Mouse (Mus musculus): ENCODE data around the gene Klf13.

The Klf13 gene

DNA sequence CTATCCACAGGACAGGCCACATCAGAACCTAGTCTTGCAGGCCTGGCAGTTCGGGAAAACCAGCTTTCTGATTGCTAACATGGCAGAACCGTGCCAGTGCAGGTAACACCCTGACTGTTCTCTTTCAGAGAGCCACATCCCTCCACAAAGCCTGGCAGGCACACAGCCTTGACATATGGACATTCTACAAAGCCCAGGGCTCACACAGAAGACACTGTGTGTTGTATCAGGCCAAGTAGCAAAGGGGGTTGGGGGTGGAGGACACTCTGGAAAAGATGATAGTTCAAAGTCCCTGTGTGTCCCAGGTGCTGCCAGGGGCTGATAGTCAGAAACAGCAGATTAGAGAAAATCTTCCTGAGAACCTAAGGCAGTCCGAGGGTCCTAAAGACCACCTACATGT lies 12.2 kb downstream of the Klf13 start:
- DNase-seq (ENCODE audit: extremely low spot score, low read depth, low spot score): no peak

DNA sequence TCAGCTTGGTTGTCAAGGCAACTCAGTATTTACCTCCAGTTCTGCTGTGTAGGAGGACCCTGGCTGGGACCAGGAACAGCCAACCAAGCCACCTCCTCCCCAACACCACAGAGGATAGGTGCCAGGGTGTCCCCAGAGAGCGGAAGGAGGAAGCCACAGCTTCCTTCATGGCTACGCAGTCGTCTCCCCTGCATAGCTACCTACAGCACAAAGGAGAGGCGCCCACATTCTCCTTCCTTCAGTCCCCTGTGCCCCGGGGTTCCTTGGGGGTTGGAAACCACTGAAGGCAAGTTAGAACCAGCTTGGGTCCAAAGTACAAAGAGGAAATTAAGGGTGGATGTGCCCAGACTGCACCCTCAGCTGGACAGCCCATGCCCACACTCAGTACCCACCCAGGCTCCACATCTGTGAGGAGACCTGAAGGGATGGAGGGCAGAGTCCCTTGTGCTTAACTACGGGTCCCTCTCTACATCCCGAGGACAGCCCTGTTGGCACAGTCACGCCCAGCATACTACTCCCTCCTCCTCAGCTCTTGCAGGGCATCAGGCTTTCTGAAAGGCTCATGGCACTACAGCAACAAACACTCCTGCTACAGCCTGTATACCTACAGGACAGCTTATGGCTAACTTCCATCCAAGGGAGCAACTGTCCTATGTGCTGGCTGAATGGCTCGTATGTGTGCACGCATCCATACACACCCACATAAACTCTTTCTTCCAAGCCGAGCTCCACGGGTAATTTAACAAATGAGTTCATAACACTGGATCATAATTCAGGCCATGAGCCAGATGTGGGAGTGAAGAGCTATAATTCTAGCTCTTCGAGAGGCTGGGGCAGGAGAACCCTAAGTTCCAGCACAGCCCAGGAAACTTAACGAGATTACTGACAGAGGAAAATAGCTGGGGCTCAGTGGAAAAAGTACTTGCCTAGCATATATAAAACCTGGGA lies 13.0 kb downstream of the Klf13 start:
- DNase-seq (ENCODE audit: extremely low spot score, low read depth, low spot score): no peak

DNA sequence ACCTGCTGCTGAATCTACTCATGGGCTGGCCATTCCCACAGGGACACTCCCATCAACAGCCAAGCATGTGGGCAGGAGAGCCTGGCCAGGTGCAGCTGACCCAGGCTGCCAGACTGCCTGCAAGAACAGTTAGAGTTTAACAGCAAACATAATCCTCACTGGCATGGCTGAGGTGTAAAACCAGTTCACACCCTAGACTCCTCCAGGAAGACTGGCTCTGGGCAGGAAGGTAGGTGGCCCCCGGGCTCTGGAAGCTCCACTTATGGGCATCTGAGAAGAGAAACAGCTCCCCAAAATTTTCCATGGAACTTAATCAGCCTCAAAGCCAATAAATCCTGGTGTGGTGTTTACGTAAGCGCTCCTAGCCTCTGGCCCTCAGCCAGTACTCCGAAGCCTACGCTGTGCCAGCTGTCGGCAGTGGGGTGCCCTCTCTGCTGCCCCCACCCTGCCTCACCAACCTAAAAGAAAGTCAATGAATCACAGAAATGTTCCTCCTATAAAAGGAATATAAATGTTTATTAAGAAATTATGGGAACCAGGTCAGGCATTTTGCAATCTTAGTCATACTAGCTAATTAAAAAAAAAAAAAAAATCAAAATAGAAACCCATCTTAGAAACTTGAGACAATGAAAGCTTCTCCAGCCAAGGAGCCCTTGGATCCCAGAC lies 13.8 kb downstream of the Klf13 start:
- no peak for DNase-seq (ENCODE audit: extremely low spot score, low read depth, low spot score)

DNA sequence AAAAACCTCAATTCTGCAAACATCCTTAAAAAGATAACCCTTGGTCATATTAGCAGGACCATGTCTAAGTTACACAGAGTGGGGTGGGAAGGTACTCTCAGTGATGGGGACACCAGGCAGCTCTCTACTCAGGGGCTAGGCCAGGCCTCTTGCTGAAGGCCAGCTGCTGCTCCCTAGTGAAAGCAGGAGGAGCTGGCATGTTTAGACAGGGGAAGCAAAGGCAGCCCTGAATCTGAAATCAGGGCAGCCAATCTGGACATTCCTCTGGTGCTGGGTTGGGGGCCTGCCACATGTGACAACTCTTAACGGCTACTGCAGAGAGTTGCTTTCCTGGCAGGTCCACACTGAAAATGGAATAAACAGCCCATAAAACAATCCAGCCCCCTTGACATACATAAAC lies 14.6 kb downstream of the Klf13 start:
- no peak for DNase-seq (ENCODE audit: extremely low spot score, low read depth, low spot score)

DNA sequence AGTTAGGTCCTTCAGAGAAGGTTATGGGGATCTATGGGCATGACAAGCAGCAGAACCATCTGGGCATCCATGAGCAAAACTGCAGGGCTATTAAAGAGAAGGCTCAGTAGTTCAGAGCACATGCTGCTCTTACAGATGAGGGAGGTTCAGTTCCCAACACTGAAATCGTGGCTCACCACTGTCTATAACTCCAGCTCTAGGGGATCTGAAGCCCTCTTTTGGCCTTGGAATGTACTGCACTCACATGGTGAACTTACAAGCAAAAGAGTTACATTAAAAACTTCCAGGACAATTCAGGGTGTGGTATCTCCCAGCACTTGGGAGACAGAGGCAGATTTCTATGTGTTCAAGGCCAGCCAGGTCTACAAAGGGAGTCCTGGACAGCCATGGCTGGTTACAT lies 15.7 kb downstream of the Klf13 start:
- DNase-seq (ENCODE audit: extremely low spot score, low read depth, low spot score): no peak

GRCm38 (mm10) chr7:63922571-63922970 lies 16.1 kb downstream of the Klf13 start:
- no peak for DNase-seq (ENCODE audit: extremely low spot score, low read depth, low spot score)

GRCm38 (mm10) chr7:63921909-63922562 lies 16.7 kb downstream of the Klf13 start:
- DNase-seq (ENCODE audit: extremely low spot score, low read depth, low spot score): no peak

DNA sequence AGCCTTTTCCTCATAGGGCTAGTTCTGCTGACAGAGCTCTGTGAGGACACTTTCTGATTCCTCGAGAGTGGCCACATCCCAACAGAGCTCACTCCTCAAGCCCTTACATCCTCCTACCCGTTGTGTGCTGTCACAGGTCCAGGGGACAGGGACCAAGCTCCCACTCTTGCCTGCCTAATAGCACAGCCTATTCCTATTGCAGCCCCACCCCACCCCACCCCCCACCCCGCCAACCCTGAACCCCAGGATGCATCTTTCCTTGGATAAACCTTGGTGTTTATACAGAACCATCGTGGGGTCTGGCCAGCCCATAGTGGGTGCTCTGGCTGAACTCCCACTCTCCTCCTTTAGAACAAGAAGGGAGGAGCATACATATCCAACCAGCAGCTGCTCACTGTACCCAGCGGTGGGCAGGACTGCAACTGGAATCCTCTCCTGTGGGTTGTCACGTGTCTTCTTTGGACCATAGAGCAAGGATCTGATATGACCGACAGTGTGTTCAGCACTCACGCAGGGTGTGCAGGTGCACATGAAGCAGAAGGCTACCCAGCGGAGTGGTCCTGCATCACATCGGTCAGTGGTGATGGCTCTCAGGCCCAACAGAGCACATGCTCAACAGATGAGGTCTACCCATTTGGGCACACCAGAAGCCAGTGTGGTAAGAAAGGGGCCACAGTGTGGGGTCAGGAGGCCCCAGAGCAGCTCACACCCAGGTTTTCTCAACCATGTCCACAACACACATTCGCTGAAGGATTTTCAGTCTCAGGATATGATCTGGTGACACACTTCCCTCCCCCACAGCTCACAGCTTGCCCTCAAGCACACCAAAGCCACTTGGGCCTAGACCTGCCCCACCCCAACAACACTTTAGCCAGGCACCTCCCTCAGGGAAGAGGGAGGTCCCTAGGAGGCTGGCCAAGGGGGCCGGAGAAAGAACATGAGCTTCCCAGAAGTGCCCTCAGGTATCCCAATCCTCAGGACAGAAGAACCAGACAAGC lies 19.6 kb downstream of the Klf13 start:
- no peak for DNase-seq (ENCODE audit: extremely low spot score, low read depth, low spot score)

DNA sequence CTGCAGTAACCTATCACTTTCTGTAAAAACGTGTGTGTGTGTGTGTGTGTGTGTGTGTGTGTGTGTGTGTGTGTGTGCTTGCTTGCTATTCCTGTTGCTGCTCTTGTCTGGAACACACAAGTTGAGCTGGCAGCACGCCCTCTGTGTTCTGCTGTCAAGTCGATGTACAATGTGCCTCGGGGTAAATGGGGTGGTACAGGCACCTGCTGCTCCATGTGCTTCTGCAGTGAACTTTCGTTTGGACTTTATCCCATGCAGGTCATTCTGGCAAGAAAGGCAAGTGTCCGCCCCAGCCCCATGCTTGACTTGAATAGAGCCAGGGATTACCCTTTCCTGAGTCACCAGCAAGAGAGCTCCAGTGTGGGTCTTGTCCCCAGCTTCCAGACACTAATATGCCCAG lies 21.0 kb downstream of the Klf13 start:
- no peak for DNase-seq (ENCODE audit: extremely low spot score, low read depth, low spot score)

- no peak for DNase-seq (ENCODE audit: extremely low spot score, low read depth, low spot score)
Observed at GRCm38 (mm10) chr7:63916268-63916907, 22.3 kb downstream of the Klf13 start, which contains the start of gene E030018B13Rik. Gene E030018B13Rik (plus strand): TSS chr7:63916857.

DNA sequence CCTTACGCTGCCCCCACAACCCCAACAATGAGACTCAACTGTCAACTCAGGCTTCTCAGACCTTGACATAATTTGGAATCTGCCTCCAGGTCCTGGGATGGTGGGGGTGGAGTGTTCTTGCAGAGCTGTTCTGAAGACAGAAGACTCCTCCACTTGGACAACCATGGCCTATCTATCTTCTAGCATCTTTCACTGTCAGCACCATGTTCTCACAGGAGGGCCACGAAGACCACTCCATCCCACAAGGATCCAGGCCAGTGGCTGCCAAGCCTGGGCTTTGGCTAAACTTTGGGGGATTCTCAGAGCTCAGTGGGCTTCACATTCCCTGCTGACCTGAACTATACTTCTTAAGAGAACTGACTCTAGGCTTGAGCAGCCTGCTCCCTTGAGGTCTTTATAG lies 23.8 kb downstream of the Klf13 start:
- no peak for DNase-seq (ENCODE audit: extremely low spot score, low read depth, low spot score)

GRCm38 (mm10) chr7:63913724-63914692 lies 24.7 kb downstream of the Klf13 start:
- no peak for DNase-seq (ENCODE audit: extremely low spot score, low read depth, low spot score)

DNA sequence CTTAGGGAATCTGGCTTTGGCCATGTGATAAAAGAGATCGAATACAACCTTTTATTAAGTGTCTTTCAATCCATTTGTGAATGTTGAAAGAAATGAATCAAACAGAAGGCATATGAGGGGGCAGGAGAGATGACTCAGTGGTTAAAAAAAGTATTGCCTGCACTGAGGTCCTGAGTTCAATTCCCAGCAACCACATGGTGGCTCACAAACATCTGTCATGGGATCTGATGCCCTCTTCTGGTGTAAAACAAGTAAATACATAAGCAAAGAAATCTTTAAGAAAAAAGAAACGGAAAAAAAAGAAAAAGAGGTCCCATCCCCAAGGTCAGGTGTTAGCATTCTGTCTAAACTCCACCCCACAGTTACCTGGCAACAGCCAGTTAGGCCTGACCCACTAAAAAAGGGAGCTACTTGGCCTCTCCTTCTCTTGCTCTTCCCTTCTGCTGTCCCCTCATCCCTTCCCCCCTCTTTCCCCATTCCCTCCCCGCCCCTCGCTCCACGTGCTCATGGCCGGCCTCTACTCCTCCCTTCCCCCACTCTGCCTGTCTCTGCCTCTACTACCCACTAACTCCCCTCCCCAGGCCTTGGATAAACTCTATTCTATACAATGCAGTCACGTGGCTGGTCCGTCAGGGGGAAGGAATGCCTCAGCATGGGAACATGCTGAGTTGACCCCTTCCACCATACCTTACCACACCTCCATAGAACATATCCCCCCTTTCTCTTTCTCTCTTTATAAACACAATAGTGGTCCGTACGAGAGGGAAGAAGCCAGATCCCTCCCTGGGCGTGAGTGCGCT lies 25.6 kb downstream of the Klf13 start:
- DNase-seq (ENCODE audit: extremely low spot score, low read depth, low spot score): no peak

DNA sequence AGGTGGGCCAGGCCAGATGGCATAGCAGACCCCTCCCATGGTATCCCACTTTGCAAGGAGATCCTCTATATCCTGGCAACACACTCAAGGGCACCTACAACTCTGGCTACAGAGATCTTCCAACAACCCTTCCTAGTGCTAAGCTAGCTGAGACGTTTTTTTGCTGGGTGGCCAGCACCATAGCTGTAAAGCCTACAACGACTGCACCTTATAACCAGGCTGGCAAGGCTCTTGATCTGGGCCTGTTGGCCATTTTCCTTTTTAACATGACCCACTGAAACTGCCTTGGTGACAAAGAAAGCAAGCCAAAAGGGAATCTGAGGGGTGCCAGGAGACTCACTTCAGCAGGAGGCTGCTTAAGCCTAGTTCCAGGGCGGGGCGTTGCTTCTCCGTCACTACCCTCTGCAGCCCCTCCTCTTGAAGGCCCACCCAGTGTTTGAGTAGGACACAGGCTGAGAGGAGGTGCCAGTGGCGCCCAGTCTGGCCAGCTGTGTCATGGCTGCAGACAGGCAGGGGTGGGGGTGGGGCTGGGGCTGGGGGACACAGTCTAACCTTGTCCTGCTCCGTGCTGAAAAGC lies 26.4 kb downstream of the Klf13 start:
- no peak for DNase-seq (ENCODE audit: extremely low spot score, low read depth, low spot score)

DNA sequence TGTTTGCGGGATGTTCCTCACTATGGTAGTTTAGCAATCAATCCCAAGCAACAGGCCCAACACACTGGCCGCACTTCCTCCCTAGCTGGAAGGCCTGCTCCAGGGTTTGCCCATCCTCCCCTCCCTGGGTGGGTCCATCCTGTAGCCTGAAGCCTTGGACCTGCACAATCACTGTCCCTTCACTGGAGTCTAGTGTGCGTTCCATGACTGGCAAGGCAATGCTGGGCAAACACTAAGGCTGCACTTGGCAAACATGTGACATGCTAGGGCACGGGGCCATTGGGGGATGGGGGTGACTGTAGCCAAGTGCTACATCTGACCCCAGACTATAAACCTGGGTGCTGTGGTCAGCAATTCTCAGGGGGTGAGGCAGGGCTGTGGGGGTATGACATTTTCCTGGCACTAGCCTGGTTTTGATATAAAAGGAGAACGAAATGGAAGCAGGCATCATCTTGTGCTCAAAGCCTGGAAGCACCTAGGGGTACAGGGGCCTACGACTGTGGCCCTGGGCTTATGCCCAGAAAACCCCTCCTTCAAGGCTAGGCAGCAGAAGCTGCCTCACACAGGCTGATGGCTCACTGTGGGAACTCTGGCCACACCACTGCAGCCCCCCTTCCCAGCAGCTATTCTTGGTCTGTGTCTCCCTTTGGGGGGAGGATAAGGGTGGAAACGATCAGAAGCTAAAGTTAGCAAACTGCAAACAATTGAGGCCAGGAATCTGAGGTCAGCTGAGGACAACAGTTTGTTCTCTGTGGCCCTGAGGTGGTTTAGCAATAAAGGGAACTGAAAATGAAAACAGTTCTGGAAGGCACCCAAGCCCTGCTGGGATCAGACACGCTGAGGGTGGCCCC lies 27.1 kb downstream of the Klf13 start:
- DNase-seq (ENCODE audit: extremely low spot score, low read depth, low spot score): no peak

DNA sequence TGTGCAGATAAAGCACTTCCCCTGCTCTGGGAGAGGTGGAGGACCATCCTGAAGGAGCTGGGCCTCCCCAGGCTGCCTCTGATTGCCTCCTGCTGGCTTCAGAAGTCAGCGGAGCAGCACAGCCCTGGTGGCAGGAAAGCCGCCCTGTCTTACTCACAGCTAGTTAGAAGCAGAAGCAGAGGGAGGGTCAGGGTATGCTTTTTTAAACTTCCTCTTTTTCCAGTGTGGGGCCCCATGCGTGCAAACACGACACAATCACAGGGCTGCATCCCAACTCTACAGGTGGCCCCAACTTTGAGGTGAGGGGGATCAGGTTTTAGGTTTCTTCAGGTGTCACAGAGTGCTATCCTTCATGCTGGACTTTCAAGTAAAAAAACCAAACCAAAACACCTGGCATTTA lies 27.8 kb downstream of the Klf13 start:
- DNase-seq (ENCODE audit: extremely low spot score, low read depth, low spot score): no peak

DNA sequence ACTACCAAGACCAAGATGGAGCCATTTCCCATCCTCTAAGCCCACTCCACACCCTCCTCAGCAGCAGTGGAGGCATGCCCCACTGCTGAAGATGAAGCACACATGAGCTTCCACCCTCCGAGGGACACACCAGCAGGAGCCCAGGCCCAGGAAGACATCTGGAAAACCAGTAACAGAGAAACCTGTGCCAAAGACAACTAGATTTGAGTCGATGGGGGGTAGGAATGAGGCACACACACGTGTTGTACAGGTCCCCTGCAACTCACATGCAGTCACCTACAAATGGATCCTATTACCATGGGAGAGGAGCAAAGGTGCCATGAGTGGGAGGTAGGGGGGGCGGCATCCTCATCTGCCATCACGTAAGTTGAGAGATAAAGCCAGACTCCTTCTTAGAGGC lies 28.5 kb downstream of the Klf13 start:
- no peak for DNase-seq (ENCODE audit: extremely low spot score, low read depth, low spot score)
